Mouse (Mus musculus) forebrain, embryonic 16.5 days (tissue): Measurements from ENCODE around the gene Insr. TPM values are rescaled to one million over a fixed set of nuclear protein-coding genes. Genes with fewer than 3 reads are reported as not detected.
"Not testable (repeated sequence)": the region's sequence is repeated elsewhere in the genome, so short reads cannot be mapped to it uniquely, and the experiment has no call there.

Experiments used
- ATAC-seq: fragments of 200-750 bp; cut with Nextera tagmentation; 2 replicates; pipeline ENCODE4 v1.8.0; 2017; ENCODE audit warnings: mild to moderate bottlenecking, moderate library complexity
- H3K27ac ChIP-seq: fragments of 300-500 bp; sonication (generic); 2 replicates; pipeline ENCODE4 v1.5.1; 2014; ENCODE audit warnings: low read length, control low read depth
- H3K27me3 ChIP-seq: fragments of 300-500 bp; sonication (generic); replicated peaks from 2 replicates; pipeline ENCODE4 v1.6.1; 2014; ENCODE audit warnings: low read length; ENCODE audit not compliant: control insufficient read depth, insufficient read depth
- H3K36me3 ChIP-seq: fragments of 300-500 bp; sonication (generic); 2 replicates; pipeline ENCODE4 v1.6.1; 2014; ENCODE audit not compliant: control insufficient read depth, insufficient read depth
- H3K4me1 ChIP-seq: fragments of 300-500 bp; sonication (generic); replicated peaks from 2 replicates; pipeline ENCODE4 v1.6.1; 2014; ENCODE audit warnings: low read length; ENCODE audit not compliant: control insufficient read depth, insufficient read depth
- H3K4me2 ChIP-seq: fragments of 300-500 bp; sonication (generic); 2 replicates; pipeline ENCODE4 v1.6.1; 2014; ENCODE audit warnings: mild to moderate bottlenecking, low read length, control low read depth
- H3K4me3 ChIP-seq: fragments of 300-500 bp; sonication (generic); replicated peaks from 2 replicates; pipeline ENCODE4 v1.5.1; 2014; ENCODE audit warnings: mild to moderate bottlenecking, low read length, control low read depth
- H3K9ac ChIP-seq: fragments of 300-500 bp; sonication (generic); replicated peaks from 2 replicates; pipeline ENCODE4 v1.6.1; 2014; ENCODE audit warnings: low read depth, low read length, control low read depth
- H3K9me3 ChIP-seq: fragments of 300-500 bp; sonication (generic); 2 replicates; pipeline ENCODE4 v1.6.1; 2016; ENCODE audit warnings: low read length; ENCODE audit not compliant: control insufficient read depth
- WGBS: fragments of 180-500 bp; shearing (Covaris S2); extraction: QIAGEN DNeasy Blood & Tissue Kit; methylation state at CpG from one replicate; pipeline ENCODE4 v1.1.7; 2014; 5-methylcytosine and 5-hydroxymethylcytosine counted together
- polyA plus RNA-seq: library from polyadenylated mRNA; unstranded; fragments of >200 nt; fragmentation: Nextera tagmentation; extraction: Ambion mirVana; gene quantifications from 2 replicates; pipeline ENCODE4 v1.2.1, GENCODE M21; 2015

Insr gene
- 53.4 and 66.7 TPM in 2 replicates for polyA plus RNA-seq

DNA sequence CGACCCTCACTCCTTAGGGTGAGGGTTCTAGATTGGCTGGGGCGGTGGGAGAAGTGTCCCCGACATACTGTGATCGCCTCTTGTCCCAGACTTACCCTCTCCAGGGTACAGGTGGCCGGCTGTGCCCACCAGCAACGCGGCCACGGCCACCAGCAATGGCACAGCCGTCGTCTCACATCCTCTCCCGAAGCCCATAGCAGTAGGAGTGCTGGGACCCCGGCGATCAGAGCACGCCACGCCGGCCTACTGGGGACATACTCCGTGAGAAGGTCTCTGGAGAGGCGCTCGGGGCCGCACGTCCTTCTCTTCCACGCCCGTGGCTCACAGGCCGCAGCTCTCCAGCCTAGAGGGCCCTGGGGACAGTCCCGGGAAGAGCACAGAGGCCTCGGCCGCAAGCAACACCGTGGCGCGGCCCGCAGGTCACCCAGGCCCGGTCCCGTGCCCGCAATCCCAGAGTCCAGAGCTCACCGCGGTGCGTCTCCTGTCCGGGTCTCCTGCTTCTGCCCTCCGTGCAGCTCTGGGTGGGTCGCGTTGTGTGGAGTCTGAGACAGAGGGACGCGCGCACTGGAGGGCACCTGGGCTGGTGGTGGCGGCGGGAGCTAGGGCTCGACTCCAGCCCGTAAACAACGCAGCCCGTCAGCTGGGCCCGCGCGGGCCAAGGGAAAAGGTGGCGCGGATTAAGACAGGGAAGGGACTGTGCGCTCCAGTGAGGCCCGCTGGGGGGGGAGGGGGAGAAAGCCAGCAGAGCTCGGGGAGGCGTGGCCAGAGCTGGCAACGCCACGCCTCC lies at the start of gene Insr:
TSS of gene Insr (minus strand) at position 684 of the 787 bp plus-strand sequence.
- Histone ChIP-seq H3K4me2 (peak within 1 kb of the TSS; percentile 66), H3K9me3 (no peaks in the 10 kb centered on the region), H3K4me3 (peak within 1 kb of the TSS; percentile 98), H3K27ac (peak within 1 kb of the TSS; percentile 73), H3K27me3 (no peaks in the 10 kb centered on the region), H3K9ac (peak within 1 kb of the TSS; percentile 99), H3K4me1 (peaks cover 30% of the 10 kb centered on the region), H3K36me3 (no peaks in the 10 kb centered on the region)
- peak; percentile 94 for ATAC-seq
- under 1% methylated on average over 57 of the region's 61 CpGs for WGBS

DNA sequence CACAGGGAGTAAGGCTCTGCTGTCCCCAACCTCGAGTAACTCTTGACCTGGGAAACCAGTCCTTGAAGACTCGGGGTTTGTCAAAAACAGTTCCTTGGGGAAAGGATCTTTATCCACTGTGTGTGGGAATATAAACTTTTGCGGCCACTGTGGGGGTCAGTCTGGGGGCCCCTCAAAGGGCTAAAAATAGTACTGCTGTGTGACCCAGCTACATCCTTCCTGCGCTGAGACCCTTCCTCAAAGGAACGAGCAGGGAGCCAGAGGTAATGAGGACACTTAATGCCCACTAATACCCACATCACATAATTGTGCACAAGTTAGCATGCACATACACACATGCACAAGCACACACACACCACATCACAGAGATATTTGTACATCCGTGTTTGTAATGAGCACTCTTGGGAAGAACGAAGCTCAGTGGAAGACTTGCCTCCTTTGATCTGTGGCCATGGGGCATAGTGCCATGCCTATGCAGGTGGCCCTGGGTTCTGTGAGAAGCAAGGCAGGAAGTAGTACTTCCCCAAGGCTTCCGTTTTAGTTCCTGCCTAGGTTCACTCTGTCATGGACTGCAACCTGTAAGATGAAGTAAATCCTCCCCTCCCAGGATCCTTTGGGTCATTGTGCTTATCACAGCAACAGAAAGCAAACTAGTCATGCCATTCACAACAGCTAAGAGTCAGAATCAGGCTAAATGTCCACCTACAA lies 48.3 kb upstream of the Insr start:
- WGBS, result 78% methylated on average over 8 of the region's 8 CpGs
- Histone ChIP-seq H3K36me3 (no peaks in the 10 kb centered on the region), H3K27ac (no peak overlapping the region), H3K9me3 (no peaks in the 10 kb centered on the region), H3K27me3 (no peaks in the 10 kb centered on the region), H3K4me2 (no peak overlapping the region), H3K9ac (no peak overlapping the region), H3K4me1 (no peaks in the 10 kb centered on the region), H3K4me3 (no peak overlapping the region)
- no peak for ATAC-seq

- Histone ChIP-seq H3K4me3 (no peak overlapping the region), H3K36me3 (no peaks in the 10 kb centered on the region), H3K27me3 (no peaks in the 10 kb centered on the region), H3K9me3 (no peaks in the 10 kb centered on the region), H3K27ac (no peak overlapping the region), H3K4me1 (no peaks in the 10 kb centered on the region), H3K9ac (no peak overlapping the region), H3K4me2 (no peak overlapping the region)
- no peak for ATAC-seq
- 89% methylated on average over 1 of the region's 1 CpGs for WGBS
Observed at GRCm38 (mm10) chr8:3327056-3327455, 47.6 kb upstream of the Insr start.

DNA sequence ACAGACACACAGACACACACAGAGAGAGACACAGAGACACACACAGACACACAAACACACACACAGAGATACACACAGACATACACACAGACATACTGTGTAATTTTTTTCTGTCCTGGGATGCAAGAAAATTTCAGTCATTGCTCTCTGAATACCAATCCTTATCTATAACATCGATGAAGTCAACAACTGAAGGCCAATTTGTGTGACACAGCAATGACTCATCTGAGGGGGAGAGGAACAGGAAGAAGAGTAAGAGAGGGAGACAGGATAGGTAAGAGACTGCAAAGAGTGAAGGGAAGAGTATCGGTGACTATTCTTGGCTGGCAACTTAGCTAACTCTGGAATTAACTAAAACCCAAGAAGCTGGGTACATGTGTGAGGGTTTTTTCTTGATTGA lies 44.8 kb upstream of the Insr start:
- Histone ChIP-seq H3K27ac (no peak overlapping the region), H3K36me3 (no peaks in the 10 kb centered on the region), H3K4me2 (no peak overlapping the region), H3K4me1 (no peaks in the 10 kb centered on the region), H3K9ac (no peak overlapping the region), H3K9me3 (no peaks in the 10 kb centered on the region), H3K27me3 (no peaks in the 10 kb centered on the region), H3K4me3 (no peak overlapping the region)
- no peak for ATAC-seq
- 93% methylated on average over 2 of the region's 2 CpGs for WGBS

- H3K9ac ChIP-seq, H3K36me3 ChIP-seq, H3K4me3 ChIP-seq, H3K27me3 ChIP-seq, ATAC-seq, H3K9me3 ChIP-seq, H3K4me1 ChIP-seq, H3K27ac ChIP-seq, H3K4me2 ChIP-seq: not testable (repeated sequence)
- WGBS, result 96% methylated on average over 8 of the region's 11 CpGs
Observed at GRCm38 (mm10) chr8:3319267-3319666, 39.9 kb upstream of the Insr start.

DNA sequence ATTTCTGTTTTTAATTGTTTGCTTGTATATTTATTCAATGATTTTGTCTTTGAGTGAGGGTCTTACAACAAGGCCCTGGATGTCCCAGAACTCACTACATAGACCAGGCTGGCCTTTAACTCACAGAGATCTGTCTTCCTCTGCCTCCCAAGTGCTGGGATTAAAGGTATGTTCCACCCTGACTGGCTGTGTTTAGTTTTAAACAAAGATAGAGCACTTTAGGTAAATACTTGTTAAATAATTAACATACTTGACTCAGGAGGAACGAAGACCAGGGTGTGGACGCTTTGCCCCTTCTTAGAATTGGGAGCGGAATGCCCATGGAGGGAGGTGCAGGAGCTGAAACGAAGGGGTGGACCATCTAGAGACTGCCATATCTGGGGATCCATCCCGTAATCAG lies 37.2 kb upstream of the Insr start:
- Histone ChIP-seq H3K9ac (no peak overlapping the region), H3K27me3 (no peaks in the 10 kb centered on the region), H3K4me1 (no peaks in the 10 kb centered on the region), H3K27ac (no peak overlapping the region), H3K9me3 (no peaks in the 10 kb centered on the region), H3K36me3 (no peaks in the 10 kb centered on the region), H3K4me3 (no peak overlapping the region), H3K4me2 (no peak overlapping the region)
- 93% methylated on average over 5 of the region's 5 CpGs for WGBS
- ATAC-seq, result no peak

DNA sequence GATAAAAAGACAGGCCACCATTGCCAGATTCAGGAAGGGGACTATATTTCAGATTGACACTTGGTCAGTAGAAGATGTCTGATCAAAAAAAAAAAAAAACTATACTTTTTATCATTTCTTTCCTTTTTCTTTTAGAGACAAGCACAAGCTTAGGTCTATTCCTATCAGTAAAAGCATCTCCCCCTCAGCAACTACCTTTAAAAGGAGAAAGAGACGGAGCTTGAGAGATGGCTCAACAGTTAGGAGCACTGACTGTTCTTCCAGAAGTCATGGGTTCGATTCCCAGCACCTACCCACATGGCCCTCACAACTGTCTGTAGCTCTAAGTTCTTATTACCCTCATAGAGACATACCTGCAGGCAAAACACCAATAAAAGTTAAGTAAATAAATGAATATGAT lies 34.9 kb upstream of the Insr start:
- Histone ChIP-seq H3K4me1 (no peaks in the 10 kb centered on the region), H3K27ac (no peak overlapping the region), H3K4me2 (no peak overlapping the region), H3K36me3 (no peaks in the 10 kb centered on the region), H3K9me3 (no peaks in the 10 kb centered on the region), H3K27me3 (no peaks in the 10 kb centered on the region), H3K9ac (no peak overlapping the region), H3K4me3 (no peak overlapping the region)
- ATAC-seq, result no peak
- 81% methylated on average over 2 of the region's 2 CpGs for WGBS

DNA sequence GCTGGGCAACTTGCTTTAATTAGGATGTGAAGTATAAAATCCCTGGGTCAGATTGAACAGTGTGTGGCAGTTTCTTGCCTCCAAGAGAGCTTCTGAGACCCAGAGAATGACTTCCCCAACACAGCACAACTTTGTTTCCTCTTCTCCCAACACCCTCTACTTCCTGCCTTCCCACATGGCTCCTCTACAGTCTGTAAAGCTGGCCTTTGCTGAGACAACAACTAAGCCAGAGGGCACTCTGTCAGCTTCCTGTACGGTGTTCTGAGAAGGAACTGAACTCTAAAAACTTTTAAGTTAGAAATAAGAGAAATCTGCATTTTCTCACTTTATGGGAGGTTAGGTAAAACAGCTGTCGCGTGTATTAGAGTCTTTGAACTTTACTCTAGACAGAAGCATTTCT lies 34.4 kb upstream of the Insr start:
- no peaks in the 10 kb centered on the region for H3K36me3 ChIP-seq
- no peaks in the 10 kb centered on the region for H3K27me3 ChIP-seq
- no peak overlapping the region for H3K4me3 ChIP-seq
- 80% methylated on average over 3 of the region's 3 CpGs for WGBS
- no peak overlapping the region for H3K4me2 ChIP-seq
- no peak overlapping the region for H3K27ac ChIP-seq
- ATAC-seq, result no peak
- no peak overlapping the region for H3K9ac ChIP-seq
- no peaks in the 10 kb centered on the region for H3K4me1 ChIP-seq
- no peaks in the 10 kb centered on the region for H3K9me3 ChIP-seq

DNA sequence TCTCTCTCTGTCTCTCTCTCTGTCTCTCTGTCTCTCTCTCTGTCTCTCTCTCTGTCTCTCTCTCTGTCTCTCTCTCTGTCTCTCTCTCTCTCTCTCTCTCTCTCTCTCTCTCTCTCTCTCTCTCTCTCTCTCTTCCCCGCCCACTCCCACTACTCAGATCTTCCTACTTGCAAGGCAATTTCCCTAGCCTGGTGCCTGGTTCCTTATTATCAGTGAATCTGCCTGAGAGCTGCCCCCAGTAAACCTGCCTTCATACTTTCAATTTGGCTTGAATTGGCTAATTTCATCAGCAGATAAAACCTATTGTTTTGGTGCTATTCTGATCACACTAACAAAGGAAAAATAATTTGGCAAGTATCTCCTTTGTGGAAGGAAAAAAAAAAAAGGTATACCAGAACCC lies 34.0 kb upstream of the Insr start:
- WGBS, result 87% methylated on average over 1 of the region's 1 CpGs
- H3K4me1 ChIP-seq, H3K27ac ChIP-seq, ATAC-seq, H3K4me3 ChIP-seq, H3K4me2 ChIP-seq, H3K9ac ChIP-seq, H3K27me3 ChIP-seq, H3K9me3 ChIP-seq, H3K36me3 ChIP-seq: not testable (repeated sequence)
